Mouse (Mus musculus) lung, adult 2 months (tissue): Measurements from ENCODE around the gene Zfp536. TPM values are rescaled to one million over a fixed set of nuclear protein-coding genes. Genes with fewer than 3 reads are reported as not detected.
"Not testable (repeated sequence)": the region's sequence is repeated elsewhere in the genome, so short reads cannot be mapped to it uniquely, and the experiment has no call there.

ENCODE experiments used
- DNase-seq: peaks from one replicate; pipeline ENCODE4 v3.0.0; 2022
- H3K4me1 ChIP-seq: fragments of 200-500 bp; 2 replicates; pipeline ENCODE4 v1.6.1; 2011; ENCODE audit warnings: low read length; ENCODE audit not compliant: control insufficient read depth, insufficient read depth
- H3K4me3 ChIP-seq: fragments of 200-500 bp; replicated peaks from 2 replicates; pipeline ENCODE3; 2011; ENCODE audit warnings: low read depth, mild to moderate bottlenecking, control low read depth, low read length; ENCODE audit errors: extremely low read depth
- CTCF ChIP-seq: fragments of 200-500 bp; IDR thresholded peaks from 2 replicates; pipeline ENCODE4 v1.5.1; 2011; ENCODE audit warnings: mild to moderate bottlenecking, low read length, control low read depth; ENCODE audit not compliant: insufficient read depth
- POLR2A ChIP-seq: fragments of 200-500 bp; IDR thresholded peaks from 2 replicates; pipeline ENCODE4 v1.6.1; 2011; ENCODE audit warnings: low read depth, mild to moderate bottlenecking, control low read depth, low read length, borderline replicate concordance; ENCODE audit errors: extremely low read depth
- WGBS: fragments of 180-500 bp; shearing (Covaris S2); methylation state at CpG from one replicate; pipeline ENCODE4 v1.1.7; 2018; 5-methylcytosine and 5-hydroxymethylcytosine counted together
- polyA plus RNA-seq: library from polyadenylated mRNA; depleted of rRNA; stranded (reverse); fragments of >200 nt; gene quantifications from 2 replicates; pipeline ENCODE4 v1.2.3, GENCODE M21; 2012

Zfp536 gene
- polyA plus RNA-seq, 1 experiment: 0.43 TPM

GRCm38 (mm10) chr7:37614381-37614780 is 159.1 kb downstream of the Zfp536 start:
- no peak for TF ChIP-seq CTCF
- TF ChIP-seq POLR2A: no peak
- no peak overlapping the region for H3K4me3 ChIP-seq
- no peak for DNase-seq
- WGBS: 53% methylated on average over 10 of the region's 10 CpGs
- H3K4me1 ChIP-seq: no peaks in the 10 kb centered on the region

DNA sequence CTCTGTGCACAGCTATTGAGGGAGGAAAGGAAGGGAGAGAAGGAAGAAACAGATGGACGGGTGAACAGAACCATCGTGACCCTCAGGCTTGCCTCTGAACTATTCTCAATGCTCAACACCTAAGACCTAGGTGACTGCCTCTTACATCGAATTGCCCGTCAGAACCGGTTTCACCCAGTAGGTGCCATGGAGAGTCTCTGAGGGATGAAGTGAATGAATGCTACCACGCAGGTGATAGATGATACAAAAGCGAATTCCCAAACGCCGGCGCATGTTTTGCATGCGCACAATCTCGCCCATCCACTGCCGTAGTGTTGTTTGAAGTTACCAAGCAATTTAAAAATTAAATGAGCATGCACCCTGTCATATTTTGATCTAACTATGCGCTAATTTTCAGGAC is 164.9 kb downstream of the Zfp536 start:
- Histone ChIP-seq H3K4me1 (no peaks in the 10 kb centered on the region), H3K4me3 (no peak overlapping the region)
- 92% methylated on average over 14 of the region's 14 CpGs for WGBS
- no peak for TF ChIP-seq CTCF
- no peak for TF ChIP-seq POLR2A
- DNase-seq: no peak

DNA sequence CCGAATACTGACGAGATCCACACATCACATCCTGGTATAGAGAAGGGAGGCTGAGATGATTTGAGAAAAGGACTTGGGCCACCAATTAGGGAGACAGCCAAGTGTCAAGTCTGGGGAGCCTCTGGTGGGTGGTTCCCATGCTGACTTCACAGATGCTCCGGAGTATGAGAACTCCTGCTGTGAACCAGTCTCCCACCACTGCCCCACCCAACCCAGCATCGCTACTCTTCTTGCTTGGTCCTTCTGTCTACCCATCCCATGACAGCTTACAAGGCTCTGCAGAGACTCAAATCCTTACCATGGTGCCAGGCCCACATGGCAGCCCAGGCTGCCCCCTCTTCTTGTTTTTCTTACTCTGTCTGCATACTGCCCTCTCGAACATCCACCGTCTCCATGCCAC is 165.5 kb downstream of the Zfp536 start:
- DNase-seq: no peak
- no peaks in the 10 kb centered on the region for H3K4me1 ChIP-seq
- no peak overlapping the region for H3K4me3 ChIP-seq
- TF ChIP-seq POLR2A: no peak
- no peak for TF ChIP-seq CTCF
- WGBS: 90% methylated on average over 6 of the region's 6 CpGs

- WGBS: 84% methylated on average over 5 of the region's 5 CpGs
- no peak overlapping the region for H3K4me3 ChIP-seq
- no peak for DNase-seq
- H3K4me1 ChIP-seq: no peaks in the 10 kb centered on the region
- TF ChIP-seq CTCF (no peak), POLR2A (no peak)
Measured at GRCm38 (mm10) chr7:37606472-37606871, 167.0 kb downstream of the Zfp536 start.

GRCm38 (mm10) chr7:37603525-37603909 is 169.9 kb downstream of the Zfp536 start:
- DNase-seq, H3K4me1 ChIP-seq, H3K4me3 ChIP-seq: not testable (repeated sequence)

GRCm38 (mm10) chr7:37602871-37603524 is 170.4 kb downstream of the Zfp536 start:
- H3K4me3 ChIP-seq: no peak overlapping the region
- DNase-seq: no peak
- 63% methylated on average over 9 of the region's 9 CpGs for WGBS
- H3K4me1 ChIP-seq: no peaks in the 10 kb centered on the region
- TF ChIP-seq CTCF (no peak), POLR2A (no peak)

DNA sequence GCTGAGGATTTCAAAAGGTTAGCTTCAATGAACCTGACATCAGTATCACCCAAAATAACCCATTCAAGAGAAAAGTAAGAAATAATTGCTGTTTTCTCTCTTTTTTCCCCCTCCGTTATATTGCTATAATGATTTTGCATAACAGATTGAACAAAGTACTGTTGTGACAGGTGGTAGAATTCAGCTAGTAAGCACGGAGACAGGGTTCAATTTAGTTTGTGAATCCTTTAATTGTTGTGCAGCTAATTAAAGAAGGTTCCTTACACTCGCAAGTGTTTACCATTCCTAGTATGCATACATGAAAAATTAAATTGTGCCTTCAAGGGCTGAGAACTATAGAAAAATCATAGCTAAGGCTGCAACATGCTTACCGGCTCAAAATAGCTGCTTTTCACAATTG is 173.1 kb downstream of the Zfp536 start:
- TF ChIP-seq POLR2A (no peak), CTCF (no peak)
- DNase-seq: no peak
- WGBS: 82% methylated on average over 4 of the region's 4 CpGs
- Histone ChIP-seq H3K4me1 (no peaks in the 10 kb centered on the region), H3K4me3 (no peak overlapping the region)

DNA sequence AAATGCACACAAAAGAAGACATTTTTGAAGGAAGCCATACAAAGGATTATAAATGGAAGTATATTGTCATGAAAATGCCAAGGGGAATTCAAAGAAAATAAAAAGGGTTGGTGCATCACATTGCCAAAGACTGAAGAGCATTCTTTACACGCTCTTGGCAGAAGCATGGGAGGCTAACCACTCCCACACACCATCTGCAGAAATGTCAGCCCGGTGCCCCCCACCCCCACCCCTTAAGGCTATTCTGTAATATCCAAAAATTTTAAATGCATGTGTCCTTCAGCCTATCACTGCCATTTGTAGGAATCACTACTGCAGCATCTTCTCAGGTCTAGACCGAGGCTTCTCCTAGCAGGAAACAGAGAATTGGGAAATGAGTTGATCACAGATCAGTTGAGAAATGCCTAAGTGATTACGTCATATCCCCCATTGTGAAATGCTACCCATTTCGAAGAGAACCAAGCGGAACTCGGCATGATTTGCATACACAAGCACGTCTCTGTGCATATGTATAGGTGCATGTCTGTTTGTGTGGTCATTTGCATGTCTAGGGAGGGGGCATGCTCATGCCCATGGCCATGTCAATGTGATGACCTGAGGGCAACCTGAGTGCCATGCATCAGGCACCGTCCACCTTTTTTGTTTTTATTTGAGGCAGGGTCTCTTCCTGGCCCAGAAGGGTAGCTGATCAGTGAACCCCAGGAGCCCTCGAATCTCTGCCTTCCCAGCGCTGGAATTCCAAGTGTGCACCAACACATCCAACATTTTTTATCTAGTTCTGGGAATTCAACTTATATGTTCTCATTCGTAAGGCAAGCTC is 179.0 kb downstream of the Zfp536 start:
- Histone ChIP-seq H3K4me3 (no peak overlapping the region), H3K4me1 (no peaks in the 10 kb centered on the region)
- TF ChIP-seq POLR2A: no peak
- TF ChIP-seq CTCF: no peak
- WGBS: 61% methylated on average over 12 of the region's 12 CpGs
- DNase-seq: no peak

- TF ChIP-seq POLR2A: no peak
- no peak for TF ChIP-seq CTCF
- DNase-seq: no peak
- no peak overlapping the region for H3K4me3 ChIP-seq
- H3K4me1 ChIP-seq: no peaks in the 10 kb centered on the region
- WGBS: 85% methylated on average over 6 of the region's 6 CpGs
Measured at GRCm38 (mm10) chr7:37593566-37593965, 179.9 kb downstream of the Zfp536 start.

DNA sequence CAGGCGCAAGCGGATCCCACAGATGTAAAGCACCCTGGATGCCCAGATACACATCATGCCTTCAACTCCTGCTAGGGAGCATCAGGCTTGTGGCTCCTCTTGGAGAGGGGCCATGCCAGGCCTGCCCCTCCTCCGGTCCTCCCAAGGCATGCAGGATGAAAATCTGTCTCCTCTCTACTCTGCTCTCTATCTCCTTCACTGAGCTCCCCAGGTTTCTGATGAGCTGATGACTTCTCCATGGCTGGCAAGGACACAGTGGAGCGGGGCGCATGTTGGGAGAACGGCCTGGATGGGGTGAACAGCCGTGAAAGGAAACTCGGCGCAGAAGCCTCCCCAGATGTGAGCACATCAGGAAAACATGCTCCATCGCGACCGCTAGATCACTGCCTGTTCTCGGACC is 186.7 kb downstream of the Zfp536 start:
- H3K4me1 ChIP-seq: no peaks in the 10 kb centered on the region
- no peak for DNase-seq
- 85% methylated on average over 13 of the region's 13 CpGs for WGBS
- TF ChIP-seq POLR2A (no peak), CTCF (no peak)
- H3K4me3 ChIP-seq: no peak overlapping the region
